Mouse (Mus musculus) C2C12 (cell line): Measurements from ENCODE around the gene Dctn3. TPM values are rescaled to one million over a fixed set of nuclear protein-coding genes. Genes with fewer than 3 reads are reported as not detected.
A peak's percentile ranks its signal among the peaks of the same experiment; 100 is the strongest.

ENCODE experiments used
- H3K27me3 ChIP-seq: one replicate; pipeline ENCODE4 v1.6.1; 2011; ENCODE audit not compliant: control insufficient read depth, insufficient read depth, insufficient read length
- H3K36me3 ChIP-seq: one replicate; pipeline ENCODE4 v1.6.1; 2011; ENCODE audit not compliant: control insufficient read depth, insufficient read depth
- H3K4me3 ChIP-seq: one replicate; pipeline ENCODE4 v1.5.1; 2011; ENCODE audit warnings: mild to moderate bottlenecking, control low read depth; ENCODE audit not compliant: poor library complexity, insufficient read depth, severe bottlenecking
- H3K79me2 ChIP-seq: one replicate; pipeline ENCODE4 v1.6.1; 2011; ENCODE audit not compliant: control insufficient read depth, insufficient read depth
- H3K79me3 ChIP-seq: one replicate; pipeline ENCODE4 v1.6.1; 2011; ENCODE audit warnings: low read depth, control low read depth
- H3ac ChIP-seq: one replicate; pipeline ENCODE3; 2011; ENCODE audit warnings: low read depth; ENCODE audit not compliant: control insufficient read depth, insufficient read length
- CEBPB ChIP-seq: IDR thresholded peaks from one replicate; pipeline ENCODE4 v1.6.1; 2011; ENCODE audit warnings: low read depth, mild to moderate bottlenecking, control low read depth, moderate library complexity
- CTCF ChIP-seq: IDR thresholded peaks from one replicate; pipeline ENCODE4 v1.5.1; 2011; ENCODE audit not compliant: control insufficient read depth, insufficient read depth, insufficient read length
- FOSL1 ChIP-seq: IDR thresholded peaks from one replicate; pipeline ENCODE4 v1.8.0; 2011; ENCODE audit warnings: mild to moderate bottlenecking, low read length; ENCODE audit not compliant: poor library complexity, insufficient read depth, severe bottlenecking
- MAX ChIP-seq: IDR thresholded peaks from one replicate; pipeline ENCODE4 v1.6.1; 2011; ENCODE audit warnings: mild to moderate bottlenecking, control low read depth
- MYOD1 ChIP-seq: IDR thresholded peaks from one replicate; pipeline ENCODE4 v1.6.1; 2011; ENCODE audit warnings: low read depth; ENCODE audit not compliant: control insufficient read depth, insufficient read length
- MYOG ChIP-seq: IDR thresholded peaks from one replicate; pipeline ENCODE4 v1.6.1; 2011; ENCODE audit not compliant: control insufficient read depth, insufficient read length; ENCODE audit errors: extremely low read depth
- USF1 ChIP-seq: IDR thresholded peaks from one replicate; pipeline ENCODE4 v1.6.1; 2011; ENCODE audit warnings: low read depth, mild to moderate bottlenecking, control low read depth, moderate library complexity
- polyA plus RNA-seq: library from polyadenylated mRNA; unstranded; fragments of >200 nt; fragmentation: generic; extraction: Trizol; gene quantifications from one replicate; pipeline ENCODE4 v1.2.1, GENCODE M21; 2012; ENCODE audit warnings: missing spikeins

Dctn3 gene
- polyA plus RNA-seq, 1 experiment, result 106 TPM

DNA sequence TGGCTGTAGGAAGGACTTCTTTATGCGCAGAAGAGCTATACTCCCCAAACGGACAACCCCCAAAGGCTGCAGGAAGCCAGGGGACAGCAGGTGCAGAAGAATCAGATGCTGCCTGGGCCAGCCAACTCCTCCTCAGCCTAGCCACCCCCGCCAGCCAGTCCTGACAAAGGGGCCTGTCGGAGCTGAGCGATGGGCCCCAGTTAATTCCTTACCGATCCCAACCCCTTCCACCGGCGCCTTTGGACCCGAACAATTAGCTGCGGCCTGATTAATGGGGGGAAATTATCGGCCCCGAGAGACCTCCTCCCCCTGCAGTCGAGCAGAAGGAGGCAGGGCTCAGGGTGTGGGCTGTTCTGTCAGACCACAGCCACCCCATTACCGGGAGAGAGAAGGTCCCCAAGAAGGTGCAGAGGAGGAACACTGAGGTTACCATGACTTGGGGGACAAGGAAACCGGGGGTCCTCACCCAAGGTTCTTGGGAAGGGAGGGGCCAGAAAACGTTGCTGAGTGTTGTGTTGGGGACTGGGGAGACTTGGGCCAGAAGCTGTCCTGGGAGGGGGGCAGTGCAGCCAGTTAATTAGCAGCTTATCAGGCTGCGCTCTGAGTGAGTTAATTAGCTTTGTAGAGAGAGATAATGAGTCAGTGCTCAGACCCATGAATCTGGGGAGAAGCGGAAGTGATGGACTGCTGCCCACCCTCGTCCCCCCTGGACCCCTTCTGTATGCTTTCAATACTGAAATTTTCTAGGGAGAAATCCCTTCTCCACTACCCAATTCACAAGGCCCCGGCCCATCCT, 4.1 kb upstream of the Dctn3 start:
- no peaks in the 10 kb centered on the region for H3K36me3 ChIP-seq
- no peaks in the 10 kb centered on the region for H3K79me3 ChIP-seq
- TF ChIP-seq CTCF (no peak), FOSL1 (no peak), USF1 (no peak), MAX (no peak), CEBPB (no peak), MYOD1 (no peak), MYOG (no peak)
- H3K27me3 ChIP-seq, result peaks cover 63% of the 10 kb centered on the region
- H3ac ChIP-seq, result no peak overlapping the region
- H3K79me2 ChIP-seq, result peaks cover 8% of the 10 kb centered on the region
- H3K4me3 ChIP-seq, result no peak overlapping the region

DNA sequence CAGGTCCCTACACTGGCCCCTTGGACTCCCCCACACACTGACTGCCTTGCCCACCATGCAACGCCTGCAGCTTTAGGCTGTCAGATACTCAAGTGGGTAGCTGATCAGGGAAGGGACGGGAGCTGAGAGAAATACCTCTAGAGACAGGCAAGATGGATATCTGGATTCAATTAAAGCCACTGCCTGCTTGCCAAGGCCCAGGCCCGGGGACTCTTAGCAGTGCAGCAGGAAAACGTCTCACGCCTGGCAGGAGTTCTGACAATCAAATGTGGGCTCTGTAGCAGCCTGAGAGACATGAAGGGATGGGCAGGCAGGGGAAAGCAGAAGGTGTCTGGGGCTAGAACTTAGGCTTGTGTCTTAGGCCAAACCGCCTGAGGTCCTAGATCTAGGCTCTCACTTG, 6.1 kb downstream of the Dctn3 start:
- peaks cover 14% of the 10 kb centered on the region for H3K79me3 ChIP-seq
- H3K79me2 ChIP-seq, result peaks cover 20% of the 10 kb centered on the region
- H3K4me3 ChIP-seq, result no peak overlapping the region
- TF ChIP-seq MYOD1, result no peak
- TF ChIP-seq MAX, result no peak
- TF ChIP-seq FOSL1, result no peak
- TF ChIP-seq MYOG, result no peak
- TF ChIP-seq CEBPB, result no peak
- TF ChIP-seq USF1, result no peak
- no peak for TF ChIP-seq CTCF
- H3ac ChIP-seq, result no peak overlapping the region
- no peaks in the 10 kb centered on the region for H3K27me3 ChIP-seq
- H3K36me3 ChIP-seq, result peaks cover 20% of the 10 kb centered on the region

DNA sequence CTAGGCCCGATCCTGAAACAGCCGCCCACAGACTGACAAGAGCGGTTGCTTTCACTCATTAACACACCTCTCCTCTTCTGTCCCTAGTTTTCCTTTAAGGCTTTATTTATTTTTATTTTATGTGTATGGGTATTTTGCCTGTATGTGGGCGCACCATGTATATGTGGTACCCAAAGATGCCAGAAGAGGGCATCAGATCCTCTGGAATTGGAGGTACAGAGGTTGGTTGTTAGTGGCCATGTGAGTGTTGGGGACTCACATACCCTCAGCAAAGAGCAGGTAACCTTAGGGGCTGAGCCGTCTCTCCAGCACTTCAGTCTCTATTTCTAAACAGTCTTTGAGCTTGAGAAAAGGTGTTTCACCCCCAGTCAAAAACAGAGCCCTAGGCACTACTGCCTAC, 7.4 kb downstream of the Dctn3 start:
- TF ChIP-seq FOSL1 (no peak), CEBPB (no peak), USF1 (no peak), MAX (no peak), CTCF (peak; percentile 16), MYOG (no peak), MYOD1 (no peak)
- Histone ChIP-seq H3ac (no peak overlapping the region), H3K4me3 (no peak overlapping the region), H3K36me3 (peaks cover 20% of the 10 kb centered on the region), H3K79me3 (peaks cover 14% of the 10 kb centered on the region), H3K79me2 (peaks cover 15% of the 10 kb centered on the region), H3K27me3 (no peaks in the 10 kb centered on the region)

DNA sequence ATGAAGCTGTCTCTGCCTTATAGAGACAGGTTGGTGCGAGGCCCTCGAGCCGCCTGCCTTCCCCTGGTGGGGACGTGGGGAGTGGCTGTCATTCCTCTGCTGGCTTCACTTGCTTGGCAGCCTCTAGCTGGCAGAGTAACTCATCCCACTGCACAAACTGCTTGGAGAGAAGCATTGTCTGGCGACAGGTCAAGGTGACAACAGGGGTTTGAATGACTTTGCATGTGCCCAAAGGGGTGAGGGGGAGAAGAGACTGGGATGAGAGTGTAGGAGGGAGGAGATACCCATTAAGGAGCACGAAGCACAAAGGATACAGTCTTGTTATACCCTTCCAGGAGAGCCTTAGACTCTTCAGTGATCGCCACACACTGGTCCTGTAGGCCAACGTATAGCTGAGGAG, 7.9 kb downstream of the Dctn3 start:
- peaks cover 14% of the 10 kb centered on the region for H3K79me3 ChIP-seq
- TF ChIP-seq MYOG, result no peak
- no peak for TF ChIP-seq CEBPB
- no peak for TF ChIP-seq MAX
- no peak for TF ChIP-seq FOSL1
- no peak for TF ChIP-seq MYOD1
- no peak for TF ChIP-seq CTCF
- TF ChIP-seq USF1, result no peak
- H3K79me2 ChIP-seq, result peaks cover 15% of the 10 kb centered on the region
- H3ac ChIP-seq, result no peak overlapping the region
- H3K36me3 ChIP-seq, result peaks cover 20% of the 10 kb centered on the region
- H3K27me3 ChIP-seq, result no peaks in the 10 kb centered on the region
- H3K4me3 ChIP-seq, result no peak overlapping the region

DNA sequence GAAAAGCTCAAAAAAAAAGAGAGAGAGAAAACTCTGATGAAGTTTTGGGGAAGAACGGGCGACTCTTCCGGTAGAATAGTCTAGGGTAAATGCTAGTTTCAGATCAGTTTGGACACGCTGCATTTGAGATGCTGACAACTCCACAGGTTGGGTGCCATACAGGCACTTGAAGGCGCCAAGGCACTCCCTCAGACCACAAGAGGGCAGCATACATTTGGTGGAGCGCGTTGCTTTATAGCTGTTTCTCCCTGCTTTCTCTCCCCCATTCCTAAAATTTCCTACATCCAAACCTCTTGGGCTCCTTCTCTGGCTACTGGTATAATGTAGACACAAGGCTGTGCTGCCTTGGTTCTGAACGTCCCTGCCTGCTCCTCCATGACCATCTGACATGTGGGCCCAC, 8.7 kb downstream of the Dctn3 start:
- Histone ChIP-seq H3K4me3 (no peak overlapping the region), H3K79me2 (peaks cover 15% of the 10 kb centered on the region), H3ac (no peak overlapping the region), H3K27me3 (no peaks in the 10 kb centered on the region), H3K36me3 (peaks cover 15% of the 10 kb centered on the region), H3K79me3 (peaks cover 14% of the 10 kb centered on the region)
- TF ChIP-seq CTCF (peak; percentile 77), MYOG (no peak), MAX (peak; percentile 24)
